Mouse (Mus musculus) embryonic facial prominence, embryonic 12.5 days (tissue): ENCODE measurements around the gene Manbal. TPM values are rescaled to one million over a fixed set of nuclear protein-coding genes. Genes with fewer than 3 reads are reported as not detected.

ENCODE experiments used
- ATAC-seq: fragments of 200-750 bp; cut with Nextera tagmentation; 2 replicates; pipeline ENCODE4 v1.8.0; 2017; ENCODE audit not compliant: insufficient number of reproducible peaks, insufficient read depth, low FRiP score, low TSS enrichment
- H3K27ac ChIP-seq: fragments of 300-500 bp; sonication (generic); 2 replicates; pipeline ENCODE4 v1.5.1; 2016; ENCODE audit warnings: mild to moderate bottlenecking
- H3K27me3 ChIP-seq: fragments of 300-500 bp; sonication (generic); 2 replicates; pipeline ENCODE4 v1.6.1; 2016; ENCODE audit warnings: mild to moderate bottlenecking, moderate library complexity
- H3K36me3 ChIP-seq: fragments of 300-500 bp; sonication (generic); 2 replicates; pipeline ENCODE4 v1.6.1; 2016; ENCODE audit warnings: mild to moderate bottlenecking
- H3K4me1 ChIP-seq: fragments of 300-500 bp; sonication (generic); 2 replicates; pipeline ENCODE4 v1.6.1; 2016
- H3K4me2 ChIP-seq: fragments of 300-500 bp; sonication (generic); replicated peaks from 2 replicates; pipeline ENCODE4 v1.6.1; 2016; ENCODE audit warnings: mild to moderate bottlenecking, moderate library complexity
- H3K4me3 ChIP-seq: fragments of 300-500 bp; sonication (generic); 2 replicates; pipeline ENCODE4 v1.5.1; 2016; ENCODE audit warnings: mild to moderate bottlenecking
- H3K9ac ChIP-seq: fragments of 300-500 bp; sonication (generic); 2 replicates; pipeline ENCODE4 v1.6.1; 2016; ENCODE audit warnings: mild to moderate bottlenecking, moderate library complexity
- H3K9me3 ChIP-seq: fragments of 300-500 bp; sonication (generic); 2 replicates; pipeline ENCODE4 v1.6.1; 2016; ENCODE audit warnings: mild to moderate bottlenecking, moderate library complexity
- whole genome bisulfite sequencing: fragments of 180-500 bp; shearing (Covaris S2); methylation state at CpG from one replicate; pipeline ENCODE4 v1.1.7; 2016; 5-methylcytosine and 5-hydroxymethylcytosine counted together
- polyA plus RNA-seq: library from polyadenylated mRNA; unstranded; fragments of >200 nt; fragmentation: Nextera tagmentation; extraction: Ambion mirVana; gene quantifications from 2 replicates; pipeline ENCODE4 v1.2.1, GENCODE M21; 2016

Manbal gene
- polyA plus RNA-seq, 1 experiment from 2014 or later, result 78.5 TPM

GRCm38 (mm10) chr2:157418206-157418605 lies 50.8 kb downstream of the Manbal start, which contains the start of gene Src:
TSS of gene Src (plus strand) at chr2:157418444.
- no peak for ATAC-seq
- Histone ChIP-seq H3K27ac (no peak within 1 kb of the TSS), H3K9me3 (no peaks in the 10 kb centered on the region), H3K4me3 (no peak within 1 kb of the TSS), H3K27me3 (no peaks in the 10 kb centered on the region), H3K4me1 (peaks cover 21% of the 10 kb centered on the region), H3K4me2 (no peak within 1 kb of the TSS), H3K9ac (no peak within 1 kb of the TSS), H3K36me3 (no peaks in the 10 kb centered on the region)
- 14% methylated on average over 13 of the region's 13 CpGs for WGBS

DNA sequence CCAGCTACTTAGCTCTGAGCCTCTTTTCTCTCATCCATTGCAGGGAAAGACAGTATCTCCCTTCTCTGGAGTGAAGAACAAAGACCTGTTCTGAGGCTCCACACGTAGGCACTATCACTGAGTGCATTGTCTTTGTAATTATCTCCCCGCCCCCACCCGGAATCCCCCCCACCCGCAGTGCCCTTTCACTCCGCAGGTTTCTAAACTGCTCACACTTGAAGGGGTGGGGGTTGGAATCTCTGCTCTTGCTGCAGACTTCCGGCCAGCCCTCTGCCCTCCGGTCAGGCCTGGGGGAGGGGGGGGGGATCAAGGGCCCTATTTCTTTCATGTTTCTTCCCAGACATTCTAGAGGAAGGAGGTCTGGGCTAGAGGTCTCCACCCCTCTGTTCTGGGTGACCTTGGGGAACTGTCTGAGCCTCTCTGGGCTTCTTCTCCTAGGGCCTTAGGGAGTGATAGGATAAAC lies 51.2 kb downstream of the Manbal start:
- Histone ChIP-seq H3K4me1 (peaks cover 25% of the 10 kb centered on the region), H3K27ac (no peak overlapping the region), H3K36me3 (no peaks in the 10 kb centered on the region), H3K9me3 (no peaks in the 10 kb centered on the region), H3K4me2 (no peak overlapping the region), H3K4me3 (no peak overlapping the region), H3K9ac (no peak overlapping the region), H3K27me3 (no peaks in the 10 kb centered on the region)
- ATAC-seq, result no peak
- WGBS, result 4% methylated on average over 7 of the region's 7 CpGs

- H3K36me3 ChIP-seq, result no peaks in the 10 kb centered on the region
- no peak overlapping the region for H3K4me2 ChIP-seq
- H3K9me3 ChIP-seq, result no peaks in the 10 kb centered on the region
- no peak overlapping the region for H3K27ac ChIP-seq
- H3K27me3 ChIP-seq, result no peaks in the 10 kb centered on the region
- H3K9ac ChIP-seq, result no peak overlapping the region
- H3K4me1 ChIP-seq, result peaks cover 25% of the 10 kb centered on the region
- ATAC-seq, result no peak
- H3K4me3 ChIP-seq, result no peak overlapping the region
Measured at GRCm38 (mm10) chr2:157419506-157419905, 52.1 kb downstream of the Manbal start.

GRCm38 (mm10) chr2:157420404-157420803 lies 53.0 kb downstream of the Manbal start:
- no peak for ATAC-seq
- Histone ChIP-seq H3K27me3 (no peaks in the 10 kb centered on the region), H3K4me3 (no peak overlapping the region), H3K9ac (no peak overlapping the region), H3K27ac (no peak overlapping the region), H3K9me3 (no peaks in the 10 kb centered on the region), H3K4me2 (no peak overlapping the region), H3K4me1 (peaks cover 32% of the 10 kb centered on the region), H3K36me3 (no peaks in the 10 kb centered on the region)
- WGBS, result 83% methylated on average over 4 of the region's 4 CpGs

DNA sequence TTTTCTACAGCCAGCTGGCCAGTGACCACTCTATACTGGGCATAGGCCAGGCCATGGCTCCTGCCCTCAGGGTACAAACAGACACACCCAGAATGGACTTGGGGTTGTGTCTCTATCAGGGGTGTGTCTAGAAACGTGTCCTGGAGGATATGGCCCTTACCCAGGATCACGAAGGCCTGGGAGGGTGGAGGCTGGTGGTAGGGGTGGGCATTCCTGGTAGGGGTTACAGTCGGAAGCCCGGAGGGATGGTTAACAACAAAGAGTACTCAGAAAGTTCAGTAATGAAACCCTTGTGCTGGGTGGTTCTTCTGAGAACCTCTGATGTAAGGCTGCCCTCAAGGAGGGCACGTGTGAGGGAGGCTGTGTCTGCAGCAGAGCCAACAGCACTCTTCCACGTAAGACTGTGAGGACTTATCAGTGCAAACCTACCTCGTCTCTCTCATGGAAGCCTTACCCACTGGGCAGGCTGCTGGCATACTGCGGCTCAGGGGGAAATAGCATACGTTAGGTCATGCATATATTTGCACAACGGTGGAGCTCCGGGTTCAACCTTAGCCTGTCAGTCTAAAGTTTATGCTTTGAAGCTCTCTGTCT lies 54.8 kb downstream of the Manbal start:
- ATAC-seq, result no peak
- no peaks in the 10 kb centered on the region for H3K36me3 ChIP-seq
- no peak overlapping the region for H3K4me3 ChIP-seq
- peaks cover 49% of the 10 kb centered on the region for H3K4me1 ChIP-seq
- peak overlapping the region; percentile 7; the same call in 1 of the 2 replicates for H3K9ac ChIP-seq
- no peak overlapping the region for H3K4me2 ChIP-seq
- H3K27ac ChIP-seq, result 0 out of 2 replicates have a peak overlapping the region, but pooled peaks have one; percentile 94
- 53% methylated on average over 11 of the region's 11 CpGs for WGBS
- H3K27me3 ChIP-seq, result no peaks in the 10 kb centered on the region
- H3K9me3 ChIP-seq, result no peaks in the 10 kb centered on the region

- Histone ChIP-seq H3K4me2 (peak overlapping the region; percentile 64), H3K36me3 (peaks cover 8% of the 10 kb centered on the region), H3K27ac (peak overlapping the region; percentile 94), H3K4me3 (peak overlapping the region; percentile 65), H3K9me3 (no peaks in the 10 kb centered on the region), H3K4me1 (peaks cover 53% of the 10 kb centered on the region), H3K27me3 (no peaks in the 10 kb centered on the region), H3K9ac (peak overlapping the region; percentile 7)
- no peak for ATAC-seq
- 38% methylated on average over 11 of the region's 11 CpGs for WGBS
Measured at GRCm38 (mm10) chr2:157422854-157423705, 55.7 kb downstream of the Manbal start.

- peaks cover 15% of the 10 kb centered on the region for H3K36me3 ChIP-seq
- no peaks in the 10 kb centered on the region for H3K9me3 ChIP-seq
- H3K27me3 ChIP-seq, result no peaks in the 10 kb centered on the region
- peak overlapping the region; percentile 94 for H3K27ac ChIP-seq
- H3K4me2 ChIP-seq, result peak overlapping the region; percentile 64
- no peak for ATAC-seq
- H3K4me1 ChIP-seq, result peaks cover 50% of the 10 kb centered on the region
- peak overlapping the region; percentile 98 for H3K9ac ChIP-seq
- 10% methylated on average over 17 of the region's 21 CpGs for WGBS
- peak overlapping the region; percentile 65 for H3K4me3 ChIP-seq
Measured at GRCm38 (mm10) chr2:157423706-157424125, 56.3 kb downstream of the Manbal start.

- no peak; the same call in 1 of the 2 replicates for ATAC-seq
- Histone ChIP-seq H3K4me1 (peaks cover 51% of the 10 kb centered on the region), H3K4me3 (peak overlapping the region; percentile 65), H3K4me2 (peak overlapping the region; percentile 64), H3K36me3 (peaks cover 20% of the 10 kb centered on the region), H3K27me3 (no peaks in the 10 kb centered on the region), H3K9me3 (no peaks in the 10 kb centered on the region), H3K9ac (peak overlapping the region; percentile 98), H3K27ac (peak overlapping the region; percentile 94)
- 1% methylated on average over 58 of the region's 98 CpGs for WGBS
Measured at GRCm38 (mm10) chr2:157424126-157424903, 56.9 kb downstream of the Manbal start.

- no peaks in the 10 kb centered on the region for H3K9me3 ChIP-seq
- H3K4me2 ChIP-seq, result peak overlapping the region; percentile 64
- no peak for ATAC-seq
- H3K4me1 ChIP-seq, result peaks cover 58% of the 10 kb centered on the region
- H3K4me3 ChIP-seq, result peak overlapping the region; percentile 65
- H3K27ac ChIP-seq, result peak overlapping the region; percentile 94
- H3K27me3 ChIP-seq, result no peaks in the 10 kb centered on the region
- 53% methylated on average over 16 of the region's 16 CpGs for WGBS
- H3K9ac ChIP-seq, result peak overlapping the region; percentile 98
- peaks cover 25% of the 10 kb centered on the region for H3K36me3 ChIP-seq
Measured at GRCm38 (mm10) chr2:157424904-157425642, 57.7 kb downstream of the Manbal start.

- H3K9ac ChIP-seq, result peak overlapping the region; percentile 98; the same call in 1 of the 2 replicates
- peak overlapping the region; percentile 65 for H3K4me3 ChIP-seq
- no peak for ATAC-seq
- peaks cover 27% of the 10 kb centered on the region for H3K36me3 ChIP-seq
- no peaks in the 10 kb centered on the region for H3K9me3 ChIP-seq
- peak overlapping the region; percentile 64 for H3K4me2 ChIP-seq
- peak overlapping the region; percentile 47; the same call in 1 of the 2 replicates for H3K27ac ChIP-seq
- H3K27me3 ChIP-seq, result no peaks in the 10 kb centered on the region
- H3K4me1 ChIP-seq, result peaks cover 58% of the 10 kb centered on the region
- 68% methylated on average over 6 of the region's 6 CpGs for WGBS
Measured at GRCm38 (mm10) chr2:157425643-157425988, 58.2 kb downstream of the Manbal start.

GRCm38 (mm10) chr2:157426171-157426570 lies 58.8 kb downstream of the Manbal start:
- Histone ChIP-seq H3K4me2 (peak overlapping the region; percentile 64; the same call in 1 of the 2 replicates), H3K4me1 (peaks cover 61% of the 10 kb centered on the region), H3K9ac (no peak overlapping the region), H3K36me3 (peaks cover 27% of the 10 kb centered on the region), H3K27ac (no peak overlapping the region), H3K27me3 (no peaks in the 10 kb centered on the region), H3K4me3 (0 out of 2 replicates have a peak overlapping the region, but pooled peaks have one; percentile 1), H3K9me3 (no peaks in the 10 kb centered on the region)
- WGBS, result 74% methylated on average over 6 of the region's 6 CpGs
- ATAC-seq, result no peak
